Mouse (Mus musculus): ENCODE results near the gene Ror1.

DNA sequence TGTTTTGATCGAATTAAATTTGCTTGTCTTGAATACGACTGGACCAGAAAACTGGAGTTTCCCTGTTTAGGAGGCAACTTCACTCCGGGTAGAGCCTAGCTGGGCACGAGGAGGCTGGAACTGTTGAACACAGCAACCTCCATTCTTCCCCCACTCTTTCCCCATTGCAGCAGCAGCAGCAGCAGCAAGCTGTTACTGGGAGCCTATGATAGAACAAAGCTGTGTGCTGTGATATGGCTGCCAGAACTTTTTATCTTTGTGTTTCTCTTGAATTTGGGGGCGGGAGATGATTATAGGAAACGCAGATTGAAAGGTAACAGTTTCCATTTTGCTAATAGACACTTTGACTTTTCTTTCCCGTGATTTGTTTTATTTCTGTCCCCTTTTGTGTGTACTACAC is 70.2 kb downstream of the Ror1 start:
- TF ChIP-seq EP300 (IDR thresholded peaks at IDR 0.05; ENCODE audit: low read depth) (no peak), CTCF (IDR thresholded peaks at IDR 0.05; ENCODE audit: low read depth) (no peak)
